Mouse (Mus musculus) hindbrain, embryonic 14.5 days (tissue): ENCODE data around the gene Gm3248. TPM values are rescaled to one million over a fixed set of nuclear protein-coding genes. Genes with fewer than 3 reads are reported as not detected.
"Not testable (repeated sequence)": the region's sequence is repeated elsewhere in the genome, so short reads cannot be mapped to it uniquely, and the experiment has no call there.

ENCODE experiments used
- ATAC-seq: fragments of 200-750 bp; cut with Nextera tagmentation; 2 replicates; pipeline ENCODE4 v1.8.0; 2017; ENCODE audit warnings: moderate number of reproducible peaks, mild to moderate bottlenecking, moderate TSS enrichment, moderate library complexity; ENCODE audit not compliant: low FRiP score
- DNase-seq: peaks from one replicate; pipeline ENCODE4 v3.0.0-alpha.2; 2015; ENCODE audit warnings: low spot score
- H3K27ac ChIP-seq: fragments of 300-500 bp; sonication (generic); 2 replicates; pipeline ENCODE4 v1.5.1; 2014; ENCODE audit warnings: mild to moderate bottlenecking, moderate library complexity
- H3K27me3 ChIP-seq: fragments of 300-500 bp; sonication (generic); 2 replicates; pipeline ENCODE4 v1.6.1; 2014; ENCODE audit warnings: mild to moderate bottlenecking, low read length, mixed read lengths; ENCODE audit not compliant: control insufficient read depth, insufficient read depth
- H3K36me3 ChIP-seq: fragments of 300-500 bp; sonication (generic); replicated peaks from 2 replicates; pipeline ENCODE4 v1.6.1; 2014; ENCODE audit not compliant: control insufficient read depth, insufficient read depth
- H3K4me1 ChIP-seq: fragments of 300-500 bp; sonication (generic); replicated peaks from 2 replicates; pipeline ENCODE4 v1.6.1; 2014; ENCODE audit warnings: antibody characterized with exemption, low read length, mixed read lengths; ENCODE audit not compliant: control insufficient read depth, insufficient read depth
- H3K4me2 ChIP-seq: fragments of 300-500 bp; sonication (generic); replicated peaks from 2 replicates; pipeline ENCODE4 v1.6.1; 2014; ENCODE audit warnings: mild to moderate bottlenecking, moderate library complexity
- H3K4me3 ChIP-seq: fragments of 300-500 bp; sonication (generic); replicated peaks from 2 replicates; pipeline ENCODE4 v1.5.1; 2014; ENCODE audit warnings: mild to moderate bottlenecking, low read length
- H3K9ac ChIP-seq: fragments of 300-500 bp; sonication (generic); 2 replicates; pipeline ENCODE4 v1.6.1; 2014
- H3K9me3 ChIP-seq: fragments of 300-500 bp; sonication (generic); 2 replicates; pipeline ENCODE4 v1.6.1; 2016; ENCODE audit warnings: low read length; ENCODE audit not compliant: control insufficient read depth
- WGBS: fragments of 180-500 bp; shearing (Covaris S2); extraction: QIAGEN DNeasy Blood & Tissue Kit; methylation state at CpG from one replicate; pipeline ENCODE4 v1.1.7; 2014; 5-methylcytosine and 5-hydroxymethylcytosine counted together
- polyA plus RNA-seq: library from polyadenylated mRNA; unstranded; fragments of >200 nt; fragmentation: Nextera tagmentation; extraction: Ambion mirVana; gene quantifications from 2 replicates; pipeline ENCODE4 v1.2.1, GENCODE M21; 2014

Gm3248 gene
- polyA plus RNA-seq, result 3.7 and 4.1 TPM in 2 replicates

DNA sequence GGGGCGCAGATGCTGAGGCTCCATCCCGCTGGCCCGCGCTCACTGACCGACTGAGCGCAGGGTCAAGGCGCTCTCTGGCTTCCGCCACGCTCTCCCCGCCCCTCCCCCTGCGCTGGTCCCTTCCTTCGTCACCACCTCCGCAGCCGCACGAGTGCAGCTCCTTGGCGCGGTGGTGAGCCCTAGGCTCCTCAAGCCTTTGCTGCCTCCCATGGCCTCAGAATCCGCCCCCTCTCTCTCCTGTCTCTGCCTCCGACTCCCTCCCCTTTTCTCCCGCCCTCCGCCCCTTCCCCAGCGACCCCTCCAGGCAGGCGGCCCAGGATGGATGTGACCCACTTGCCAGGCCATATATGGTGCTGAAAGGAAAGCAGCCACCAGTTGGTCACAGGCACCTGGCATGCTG lies at the start of gene Gm3248:
Gene Gm3248, minus strand, starts transcription at position 111 of the 400 bp plus-strand sequence.
- WGBS, result 0% methylated on average over 10 of the region's 23 CpGs
- not testable (repeated sequence) for H3K27me3 ChIP-seq, ATAC-seq, H3K4me1 ChIP-seq, H3K36me3 ChIP-seq, H3K9me3 ChIP-seq
- H3K4me3 ChIP-seq, result peak within 1 kb of the TSS; percentile 47
- H3K9ac ChIP-seq, result peak within 1 kb of the TSS; percentile 68
- DNase-seq, result peak; percentile 31
- H3K27ac ChIP-seq, result peak within 1 kb of the TSS; percentile 41; the same call in 1 of the 2 replicates
- H3K4me2 ChIP-seq, result peak within 1 kb of the TSS; percentile 76

DNA sequence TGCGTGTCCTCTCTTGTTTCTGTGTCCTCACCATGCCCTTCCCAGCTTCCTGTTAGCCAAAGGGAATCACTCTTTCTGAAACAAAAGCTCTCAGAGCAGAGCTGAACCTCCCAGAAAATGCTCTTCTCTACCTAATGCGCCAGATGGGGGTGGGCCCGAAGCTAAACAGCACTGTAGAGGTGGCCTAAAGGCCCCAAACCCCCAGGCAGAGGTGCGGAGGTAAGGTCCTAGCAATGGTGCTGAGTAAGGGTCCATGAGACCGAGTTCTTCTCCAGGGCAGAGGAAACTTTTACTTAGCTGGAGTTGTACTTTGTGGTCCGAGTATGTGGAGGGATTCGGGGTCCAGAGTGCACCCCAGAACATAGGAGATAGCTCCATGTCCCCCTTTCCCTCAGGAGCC lies 25.6 kb upstream of the Gm3248 start:
- not testable (repeated sequence) for DNase-seq, H3K4me1 ChIP-seq, H3K9ac ChIP-seq, ATAC-seq, H3K4me2 ChIP-seq, H3K27ac ChIP-seq, H3K36me3 ChIP-seq, H3K27me3 ChIP-seq, H3K9me3 ChIP-seq, H3K4me3 ChIP-seq
- 81% methylated on average over 5 of the region's 7 CpGs for WGBS

DNA sequence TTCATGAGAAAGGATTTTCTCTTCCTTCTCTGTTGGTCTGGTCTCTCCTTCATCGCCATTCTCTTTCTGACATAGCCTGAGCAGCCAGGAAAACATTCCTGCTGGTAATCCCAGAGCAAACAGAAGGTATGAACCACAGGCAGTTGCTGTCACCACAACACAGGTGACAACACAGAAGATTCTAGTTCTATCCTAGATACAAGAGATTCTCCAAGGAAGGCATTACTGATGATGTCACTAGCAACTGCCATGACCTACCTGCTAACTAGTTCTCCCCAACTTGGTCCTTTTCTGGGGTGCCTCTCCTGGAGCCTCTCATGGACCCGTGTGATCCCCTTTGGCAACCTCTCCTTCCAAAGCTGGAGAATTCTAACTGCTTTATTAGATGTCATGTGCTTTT lies 17.5 kb upstream of the Gm3248 start, which contains the start of gene Gm3453:
Gene Gm3453, minus strand, starts transcription at position 101 of the 400 bp plus-strand sequence.
- WGBS, result 75% methylated on average over 2 of the region's 2 CpGs
- DNase-seq, ATAC-seq, H3K4me3 ChIP-seq, H3K9ac ChIP-seq, H3K4me2 ChIP-seq, H3K36me3 ChIP-seq, H3K27ac ChIP-seq, H3K9me3 ChIP-seq, H3K4me1 ChIP-seq, H3K27me3 ChIP-seq: not testable (repeated sequence)

DNA sequence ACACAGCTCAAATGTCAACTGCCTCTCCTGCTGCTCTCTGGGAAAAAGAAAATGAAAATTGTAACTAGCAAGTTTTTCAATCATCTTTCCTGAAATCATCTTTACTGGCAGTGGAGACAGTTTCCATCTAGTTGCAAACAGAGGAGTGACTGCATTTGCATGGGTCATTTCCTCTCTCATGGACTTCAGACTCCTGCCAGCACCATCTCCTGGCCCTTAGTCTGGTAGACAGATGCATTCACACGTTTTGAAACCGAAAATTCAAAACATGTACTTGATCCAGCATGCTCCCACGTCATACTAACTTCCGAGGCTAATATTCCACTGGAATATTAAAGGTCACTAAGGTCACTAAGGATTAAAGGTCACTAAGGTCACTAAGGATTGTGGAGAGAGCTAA lies 896 bp upstream of the Gm3248 start:
- not testable (repeated sequence) for H3K4me1 ChIP-seq, ATAC-seq, DNase-seq, H3K27me3 ChIP-seq, H3K4me2 ChIP-seq, H3K4me3 ChIP-seq, H3K9ac ChIP-seq, H3K36me3 ChIP-seq, H3K27ac ChIP-seq, H3K9me3 ChIP-seq
- WGBS, result 14% methylated on average over 4 of the region's 4 CpGs

DNA sequence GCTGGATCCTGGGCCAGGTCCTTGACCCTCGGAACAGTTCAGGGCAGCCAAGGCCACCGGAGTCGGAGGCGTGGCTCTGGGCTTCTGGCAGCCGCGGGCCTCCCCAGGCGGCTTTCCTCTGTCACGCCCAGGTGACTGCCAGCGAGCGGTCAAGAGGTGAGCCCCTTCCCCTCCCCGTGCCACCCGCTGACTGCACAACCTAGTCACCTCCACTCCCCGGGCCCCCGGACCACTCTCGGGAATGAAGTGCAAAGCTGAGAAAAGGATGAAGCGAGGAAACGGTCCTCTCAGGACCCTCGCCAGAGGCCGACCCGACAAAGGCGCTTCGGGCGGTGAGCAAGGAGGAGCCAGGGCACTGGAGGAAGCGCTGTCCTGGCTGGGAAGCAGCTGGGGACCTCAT lies 443 bp downstream of the Gm3248 start:
- Histone ChIP-seq H3K27ac (0 out of 2 replicates have a peak overlapping the region, but pooled peaks have one; percentile 20), H3K4me2 (peak overlapping the region; percentile 76), H3K9ac (peak overlapping the region; percentile 68), H3K4me3 (peak overlapping the region; percentile 47)
- not testable (repeated sequence) for H3K27me3 ChIP-seq, DNase-seq, H3K36me3 ChIP-seq, H3K9me3 ChIP-seq, ATAC-seq, H3K4me1 ChIP-seq
- WGBS, result 2% methylated on average over 23 of the region's 24 CpGs

DNA sequence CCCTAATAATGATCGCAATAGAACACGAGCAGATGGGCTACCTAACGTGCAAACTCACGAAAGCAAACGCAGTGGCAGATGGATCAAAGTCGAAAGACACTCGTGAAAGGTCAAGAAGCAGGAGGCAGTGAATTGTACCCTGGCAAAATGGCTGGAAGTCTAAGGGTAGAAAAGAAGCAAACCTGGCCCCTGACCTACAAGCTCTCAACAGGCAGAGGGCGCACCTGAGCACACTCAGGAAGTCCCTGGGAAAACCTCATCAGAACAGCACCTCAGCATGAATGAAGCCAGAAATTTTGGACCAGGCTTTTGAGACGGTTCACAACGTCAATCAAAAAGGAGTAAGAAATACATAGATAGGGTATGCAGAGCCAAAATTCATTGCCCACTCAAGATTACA lies 1.1 kb downstream of the Gm3248 start:
- not testable (repeated sequence) for H3K4me2 ChIP-seq, H3K9me3 ChIP-seq, DNase-seq, H3K27ac ChIP-seq, ATAC-seq, H3K27me3 ChIP-seq, H3K36me3 ChIP-seq, H3K4me3 ChIP-seq, H3K4me1 ChIP-seq, H3K9ac ChIP-seq
- WGBS, result 0% methylated on average over 3 of the region's 10 CpGs

DNA sequence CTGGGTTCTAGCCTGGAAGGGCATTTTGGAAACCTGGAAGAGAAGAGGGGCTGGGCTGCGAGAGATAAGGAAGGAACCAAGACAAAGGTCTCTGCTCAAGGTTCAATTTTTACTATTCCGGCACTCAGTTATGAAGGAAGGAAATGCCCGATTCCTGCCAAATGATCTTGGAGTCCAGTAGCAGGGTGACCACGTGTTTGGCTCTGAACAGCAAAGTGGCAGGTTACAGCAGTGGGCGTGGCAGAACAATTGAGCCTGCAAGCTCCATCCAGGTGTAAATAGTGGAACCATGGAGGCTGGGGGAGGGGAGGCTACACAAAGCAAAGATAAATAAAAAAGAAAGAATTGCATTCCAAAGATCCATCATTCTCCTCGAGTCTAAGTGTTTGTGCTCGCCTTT lies 38.3 kb downstream of the Gm3248 start:
- WGBS, result 84% methylated on average over 7 of the region's 7 CpGs
- not testable (repeated sequence) for ATAC-seq

DNA sequence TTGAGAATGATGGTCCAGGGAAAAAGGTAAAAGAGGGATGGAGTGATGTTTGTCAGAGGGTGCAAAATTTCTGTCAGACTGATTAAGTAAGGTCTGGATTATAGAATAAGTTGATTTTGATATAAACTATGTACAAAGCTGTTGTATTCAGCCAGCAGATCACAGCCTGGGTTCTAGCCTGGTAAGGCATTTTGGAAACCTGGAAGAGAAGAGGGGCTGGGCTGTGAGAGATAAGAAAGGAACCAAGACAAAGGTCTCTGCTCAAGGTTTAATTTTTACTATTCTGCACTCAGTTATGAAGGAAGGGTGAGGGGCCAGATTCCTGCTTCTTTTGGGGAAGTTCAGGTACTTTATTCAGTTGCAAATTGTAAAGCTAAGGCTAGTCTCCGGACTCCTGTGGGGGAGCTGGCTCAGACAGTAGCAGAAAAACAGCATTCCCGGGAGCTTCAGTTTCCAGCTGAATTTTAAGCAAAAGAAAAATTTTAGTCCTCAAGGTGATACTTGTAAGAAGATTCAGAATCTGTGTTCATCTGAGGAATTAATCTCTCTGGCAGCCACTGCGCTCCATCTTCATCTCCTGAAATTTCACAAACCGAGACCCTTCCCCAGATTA lies 43.1 kb downstream of the Gm3248 start:
- not testable (repeated sequence) for H3K9me3 ChIP-seq, H3K36me3 ChIP-seq, H3K9ac ChIP-seq, H3K27ac ChIP-seq, ATAC-seq, H3K4me2 ChIP-seq, H3K27me3 ChIP-seq, H3K4me1 ChIP-seq, DNase-seq, H3K4me3 ChIP-seq
- WGBS, result 79% methylated on average over 4 of the region's 4 CpGs

More for the DNA sequence above, 38.3 kb downstream of the Gm3248 start:
- DNase-seq, H3K4me3 ChIP-seq, H3K4me2 ChIP-seq, H3K27me3 ChIP-seq, H3K9ac ChIP-seq, H3K36me3 ChIP-seq, H3K4me1 ChIP-seq, H3K9me3 ChIP-seq, H3K27ac ChIP-seq: not testable (repeated sequence)

DNA sequence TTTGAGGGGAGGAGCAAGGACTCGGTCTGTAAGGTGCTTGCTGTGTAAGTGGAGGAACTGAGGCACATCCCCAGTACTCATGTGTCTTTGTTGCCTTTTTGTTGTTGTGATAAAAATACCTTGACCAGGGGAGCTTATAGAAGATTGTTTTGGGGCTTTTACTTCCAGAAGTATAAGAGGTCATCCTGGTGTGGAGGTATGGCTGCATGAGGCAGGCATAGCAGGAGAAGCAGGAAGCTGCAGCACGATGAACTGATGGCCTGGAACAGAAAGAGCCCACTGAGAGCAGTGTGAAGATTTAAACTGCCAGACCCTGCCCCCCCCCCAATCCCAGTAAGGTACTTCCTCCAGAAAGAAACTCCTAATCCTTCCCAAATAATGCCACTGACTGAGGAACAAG lies 47.8 kb downstream of the Gm3248 start:
- H3K36me3 ChIP-seq, H3K4me1 ChIP-seq, H3K9me3 ChIP-seq, ATAC-seq, H3K27ac ChIP-seq, H3K4me3 ChIP-seq, H3K4me2 ChIP-seq, DNase-seq, H3K9ac ChIP-seq, H3K27me3 ChIP-seq: not testable (repeated sequence)
- WGBS, result 85% methylated on average over 2 of the region's 2 CpGs
